Mouse (Mus musculus): ENCODE results near the gene Capn15. TPM values are rescaled to one million over a fixed set of nuclear protein-coding genes. Genes with fewer than 3 reads are reported as not detected.

Gene Capn15
- total RNA-seq (2015; ENCODE audit: low replicate concordance) = 9.6 and 9.7 TPM in 2 replicates
- 5.7 and 9.1 TPM in 2 replicates for total RNA-seq (2017; ENCODE audit: low replicate concordance)

DNA sequence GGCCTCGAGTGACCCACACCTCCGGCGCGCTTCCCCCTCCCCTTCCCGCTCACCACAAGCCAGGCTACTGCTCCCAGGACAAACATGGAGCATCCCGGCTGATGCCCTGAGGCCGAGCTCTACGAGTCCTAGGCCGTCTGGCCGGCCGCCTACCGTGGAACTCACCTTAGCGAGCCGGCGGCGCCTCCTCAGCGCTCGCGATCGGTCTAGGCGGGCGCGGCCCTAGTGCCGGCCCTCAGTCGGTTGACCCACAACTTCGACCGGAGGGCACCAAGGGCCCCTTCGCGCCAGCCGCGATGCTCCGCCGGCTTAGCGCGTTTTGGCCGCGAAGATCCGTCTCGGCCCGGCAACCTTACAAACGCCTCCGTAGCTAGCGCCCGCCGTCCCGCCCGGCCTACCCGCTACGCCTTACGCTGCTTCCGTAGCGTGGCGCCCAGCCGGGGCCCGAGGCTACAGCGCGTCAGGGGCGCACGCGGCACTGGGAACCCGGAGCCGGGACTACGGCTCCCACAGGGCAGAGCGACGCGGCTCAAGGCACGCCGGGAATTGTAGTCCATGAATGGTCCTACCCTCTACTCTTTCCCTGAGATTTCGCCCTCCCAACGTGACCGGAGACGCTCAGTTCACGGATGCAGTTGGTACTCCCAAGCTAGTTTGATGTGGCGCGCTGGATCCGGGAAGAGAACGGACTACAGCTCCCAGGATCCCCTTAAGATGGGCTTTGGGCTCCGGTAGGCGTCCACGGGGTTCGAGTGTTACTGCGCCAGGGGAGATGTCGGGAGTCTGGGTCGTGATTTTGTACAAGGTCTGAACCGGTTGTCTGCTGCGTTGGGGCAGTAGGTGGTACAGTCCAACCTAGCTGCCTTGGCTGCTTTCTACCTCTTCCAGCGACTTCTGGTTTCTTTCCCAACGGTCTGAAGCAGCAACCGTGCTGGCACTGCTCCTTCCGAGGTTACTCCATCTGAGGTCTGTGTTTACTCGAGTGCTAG is at the start of gene Capn15:
Gene Capn15 (minus strand): TSS at position 491 of the 989 bp plus-strand sequence.
- ATAC-seq (replicated peaks; ENCODE audit: low FRiP score, poor library complexity, severe bottlenecking) = peak; percentile 89

- ATAC-seq (replicated peaks; ENCODE audit: low FRiP score, poor library complexity, severe bottlenecking) = no peak
Observed at GRCm38 (mm10) chr17:26032037-26032436, 46.4 kb upstream of the Capn15 start.

DNA sequence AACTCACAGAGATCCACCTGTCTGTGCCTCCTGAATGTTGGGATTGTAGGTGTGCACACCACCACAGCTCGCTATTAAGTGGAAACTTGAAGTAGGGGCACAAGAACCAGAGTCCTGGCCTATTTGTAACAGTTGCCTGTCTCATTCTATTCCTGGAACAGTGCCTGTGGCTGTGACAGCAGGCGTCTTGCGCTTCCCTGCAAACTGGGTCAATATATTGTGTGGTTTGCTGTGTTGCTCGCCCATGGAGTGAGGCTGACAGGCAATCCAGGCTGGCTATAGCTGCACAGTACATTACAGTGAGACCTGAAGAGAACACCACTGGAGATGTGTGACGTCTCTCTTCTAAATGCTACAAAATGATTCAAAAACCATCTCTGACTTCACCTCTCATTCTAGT is 46.0 kb upstream of the Capn15 start:
- ATAC-seq (replicated peaks; ENCODE audit: low FRiP score, poor library complexity, severe bottlenecking) = no peak

DNA sequence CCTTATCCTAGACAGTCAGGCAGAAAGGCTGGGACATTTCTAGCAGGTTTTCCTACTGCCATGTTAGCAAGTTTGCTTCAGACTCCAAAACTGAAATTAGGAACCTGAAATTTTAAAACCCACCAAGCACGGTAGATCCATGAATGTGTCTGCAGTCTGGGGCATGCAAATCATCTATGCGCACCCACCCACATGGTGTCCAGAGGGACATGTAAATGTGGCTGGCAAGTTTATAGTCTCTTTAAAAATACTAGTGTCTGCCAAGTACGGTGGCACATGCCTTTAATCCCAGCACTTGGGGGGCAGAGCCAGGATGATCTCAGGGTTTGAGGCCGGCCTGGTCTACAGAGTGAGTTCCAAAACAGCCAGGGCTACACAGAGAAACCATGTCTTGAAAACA is 42.7 kb upstream of the Capn15 start:
- no peak for ATAC-seq (replicated peaks; ENCODE audit: low FRiP score, poor library complexity, severe bottlenecking)

DNA sequence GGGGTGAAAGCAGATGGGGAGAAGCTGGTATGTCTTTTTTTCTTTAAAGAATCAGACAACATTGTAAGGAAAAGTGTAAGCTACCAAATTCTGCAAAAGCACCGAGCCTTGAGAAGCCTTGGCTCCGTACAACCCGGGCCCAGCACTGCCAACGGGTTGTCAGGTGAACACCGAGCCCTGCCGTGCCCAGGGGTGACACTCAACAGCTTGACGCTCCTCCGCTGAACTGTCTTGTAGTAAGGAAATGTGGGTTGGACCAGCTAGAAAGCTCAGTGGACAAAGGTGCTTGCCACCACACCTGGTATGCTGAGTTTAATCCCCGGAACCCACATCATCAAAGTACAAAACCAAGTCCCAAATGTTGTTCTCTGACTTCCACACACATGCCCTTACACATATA is 39.1 kb upstream of the Capn15 start:
- no peak for ATAC-seq (replicated peaks; ENCODE audit: low FRiP score, poor library complexity, severe bottlenecking)

DNA sequence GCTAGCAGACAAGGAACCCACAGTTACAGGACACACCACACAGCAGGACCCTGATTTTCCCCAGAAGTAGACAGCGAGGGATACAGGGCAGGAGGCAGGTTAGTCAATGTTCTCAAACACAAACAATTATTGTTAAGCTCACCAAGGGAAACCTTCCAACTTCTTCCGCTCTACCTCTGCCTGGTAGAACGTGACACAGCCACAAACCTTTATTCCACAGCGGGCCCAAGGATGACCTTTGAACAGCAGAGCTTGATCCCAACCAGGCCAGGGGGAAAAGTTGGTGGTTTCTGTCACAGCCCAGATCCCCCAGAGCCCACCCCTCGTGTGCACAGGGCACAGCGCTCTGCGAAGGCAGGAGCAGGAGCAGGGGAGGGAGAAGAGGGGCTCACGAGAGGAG is 38.4 kb upstream of the Capn15 start:
- no peak for ATAC-seq (replicated peaks; ENCODE audit: low FRiP score, poor library complexity, severe bottlenecking)

- ATAC-seq (replicated peaks; ENCODE audit: low FRiP score, poor library complexity, severe bottlenecking) = no peak
Observed at GRCm38 (mm10) chr17:26023181-26023580, 37.6 kb upstream of the Capn15 start.

DNA sequence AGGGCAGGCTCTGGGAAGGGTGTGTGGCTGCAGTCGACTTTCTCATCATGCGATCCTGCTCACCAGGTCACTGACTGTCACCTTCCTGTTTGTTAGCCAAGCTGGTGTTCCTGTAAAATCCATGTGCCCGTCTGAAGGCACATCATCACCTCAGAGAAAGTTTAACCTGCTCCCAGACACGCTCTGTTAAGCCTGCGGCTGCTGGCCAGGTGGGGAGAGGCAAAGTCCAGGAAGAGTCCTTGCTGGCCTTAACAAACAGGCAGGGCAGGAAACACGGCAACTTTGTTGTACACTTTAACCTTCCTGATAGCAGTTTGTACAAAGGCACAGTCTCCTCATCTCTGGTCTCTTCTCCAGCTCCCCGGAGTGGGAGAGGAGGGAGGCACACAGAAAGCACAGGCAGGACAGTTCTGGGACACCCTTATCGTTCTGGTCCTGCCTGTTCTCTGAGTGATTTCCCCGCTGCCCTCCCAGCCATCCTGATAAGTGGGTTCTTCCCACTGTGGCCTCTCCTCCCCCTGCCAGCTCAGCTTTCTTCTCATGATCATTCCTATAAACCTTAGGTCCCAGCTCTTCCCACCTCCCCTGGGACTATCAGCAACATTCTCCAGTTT is 36.2 kb upstream of the Capn15 start:
- no peak for ATAC-seq (replicated peaks; ENCODE audit: low FRiP score, poor library complexity, severe bottlenecking)

- ATAC-seq (replicated peaks; ENCODE audit: low FRiP score, poor library complexity, severe bottlenecking) = no peak
Observed at GRCm38 (mm10) chr17:26020848-26021347, 35.3 kb upstream of the Capn15 start.

- ATAC-seq (replicated peaks; ENCODE audit: low FRiP score, poor library complexity, severe bottlenecking) = no peak
Observed at GRCm38 (mm10) chr17:26018388-26018787, 32.8 kb upstream of the Capn15 start.

GRCm38 (mm10) chr17:26017949-26018348 is 32.4 kb upstream of the Capn15 start:
- ATAC-seq (replicated peaks; ENCODE audit: low FRiP score, poor library complexity, severe bottlenecking) = no peak

GRCm38 (mm10) chr17:26017021-26017420 is 31.4 kb upstream of the Capn15 start:
- no peak for ATAC-seq (replicated peaks; ENCODE audit: low FRiP score, poor library complexity, severe bottlenecking)

- ATAC-seq (replicated peaks; ENCODE audit: low FRiP score, poor library complexity, severe bottlenecking) = no peak
Observed at GRCm38 (mm10) chr17:26013711-26014110, 28.1 kb upstream of the Capn15 start.

DNA sequence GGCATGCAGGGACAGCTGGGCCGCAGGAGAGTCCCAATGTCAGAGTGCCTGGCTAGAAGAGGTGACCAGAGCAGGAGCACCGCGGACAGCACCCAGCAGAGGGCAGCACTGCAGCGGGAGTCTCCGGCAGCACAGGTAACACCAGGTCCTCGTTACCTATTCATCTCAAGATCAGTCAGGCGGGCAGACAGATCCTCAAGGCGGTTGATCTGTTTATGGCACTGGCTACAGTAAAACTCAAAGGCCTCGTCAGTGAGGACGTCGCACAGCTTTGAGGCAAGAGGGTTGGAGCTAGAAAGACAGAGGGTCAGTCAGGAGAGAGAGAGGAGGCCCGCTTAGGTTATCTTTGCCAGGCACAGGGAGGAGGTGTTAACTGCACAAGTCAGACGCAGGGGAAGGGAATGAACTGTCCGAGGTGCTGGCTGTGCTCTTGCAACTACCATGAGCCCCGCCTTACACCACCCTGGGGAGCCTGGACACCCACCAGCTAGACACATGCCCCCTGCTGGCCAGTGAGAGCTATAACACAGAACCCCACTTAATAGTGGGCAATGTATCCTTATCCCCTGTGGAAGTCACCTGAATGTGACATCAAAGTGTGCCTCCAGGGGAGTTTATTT is 26.4 kb upstream of the Capn15 start:
- ATAC-seq (replicated peaks; ENCODE audit: low FRiP score, poor library complexity, severe bottlenecking) = peak; percentile 87

DNA sequence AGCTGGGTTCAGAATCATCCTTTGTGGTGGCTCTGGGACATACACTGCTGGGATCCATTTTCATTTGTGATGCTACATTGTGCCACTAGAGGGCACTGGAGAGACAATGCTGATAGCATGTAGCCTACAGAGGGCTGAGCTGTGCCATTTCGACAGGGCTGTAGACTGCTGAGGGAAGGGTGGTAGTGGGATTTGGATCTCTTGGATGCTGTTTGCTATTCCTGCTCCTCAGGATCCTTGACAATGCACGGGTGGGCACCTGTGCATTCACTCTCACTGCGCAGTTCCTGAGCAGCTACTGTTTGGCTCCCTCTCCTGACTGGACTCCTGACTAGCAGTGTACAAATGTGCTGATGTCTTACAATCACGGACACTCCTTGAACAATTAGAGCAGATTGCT is 23.9 kb upstream of the Capn15 start:
- peak; percentile 72 for ATAC-seq (replicated peaks; ENCODE audit: low FRiP score, poor library complexity, severe bottlenecking)

DNA sequence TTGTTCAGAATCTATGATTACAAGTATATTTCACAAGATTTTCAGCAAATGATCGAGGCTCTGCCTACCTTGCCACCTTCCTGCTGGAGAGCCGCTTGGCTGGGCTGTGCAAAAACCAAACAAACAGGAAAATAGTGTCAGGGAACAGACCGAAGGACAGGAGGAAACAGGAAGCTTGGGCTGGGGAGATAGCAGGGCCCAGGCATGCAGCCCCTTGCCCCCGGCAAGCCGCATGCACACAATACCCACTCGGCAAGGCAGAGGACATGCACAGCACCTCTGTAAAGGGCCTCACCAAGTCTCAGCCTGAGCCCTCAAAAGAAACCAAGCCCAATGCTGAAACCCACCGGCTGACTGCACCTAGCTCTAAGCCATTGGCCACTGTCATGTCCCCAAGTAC is 23.2 kb upstream of the Capn15 start:
- ATAC-seq (replicated peaks; ENCODE audit: low FRiP score, poor library complexity, severe bottlenecking) = no peak

- no peak for ATAC-seq (replicated peaks; ENCODE audit: low FRiP score, poor library complexity, severe bottlenecking)
Observed at GRCm38 (mm10) chr17:26008331-26008730, 22.7 kb upstream of the Capn15 start.

DNA sequence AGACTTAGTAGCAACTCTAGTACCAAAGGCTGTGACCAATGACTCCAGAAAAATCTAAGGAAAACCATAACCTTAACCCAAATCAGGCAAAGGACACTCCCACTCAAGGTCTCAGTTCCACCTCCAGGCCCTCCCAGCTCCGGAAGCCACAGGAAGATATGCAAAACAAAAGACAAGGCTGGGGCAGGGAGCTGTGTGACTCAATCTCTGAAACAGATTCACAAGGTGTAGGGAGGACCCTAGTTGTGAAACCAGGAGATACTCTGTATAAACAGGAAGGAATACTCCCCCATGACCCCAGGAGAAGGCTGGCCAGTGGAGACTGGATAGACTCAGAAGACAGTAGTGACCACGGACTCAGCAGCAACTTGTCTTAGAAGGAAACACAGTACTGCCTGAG is 22.1 kb upstream of the Capn15 start:
- ATAC-seq (replicated peaks; ENCODE audit: low FRiP score, poor library complexity, severe bottlenecking) = no peak

- ATAC-seq (replicated peaks; ENCODE audit: low FRiP score, poor library complexity, severe bottlenecking) = no peak
Observed at GRCm38 (mm10) chr17:26005731-26006450, 20.3 kb upstream of the Capn15 start.

DNA sequence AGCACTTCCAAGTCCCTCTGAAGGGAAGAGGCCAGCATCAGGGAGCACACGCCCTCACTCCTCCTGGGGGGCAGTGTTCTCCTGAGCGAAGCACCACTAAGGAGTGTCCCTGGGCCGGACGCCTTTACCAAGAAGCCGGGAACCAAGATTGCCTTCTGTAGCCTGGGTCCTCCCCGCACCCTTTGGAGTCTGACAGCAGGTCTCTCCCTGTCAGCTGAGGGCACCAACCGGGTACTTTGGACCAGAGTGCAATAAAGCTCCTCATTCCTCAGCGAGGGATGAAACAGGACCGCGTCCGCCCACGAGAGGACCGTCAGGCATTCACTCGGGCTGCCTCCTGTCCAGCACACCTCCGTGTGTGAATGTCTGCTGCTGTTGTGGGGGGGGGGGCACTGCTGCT is 19.1 kb upstream of the Capn15 start:
- ATAC-seq (replicated peaks; ENCODE audit: low FRiP score, poor library complexity, severe bottlenecking) = no peak
